Mouse (Mus musculus): Measurements from ENCODE around the gene Ap2a1. TPM values are rescaled to one million over a fixed set of nuclear protein-coding genes. Genes with fewer than 3 reads are reported as not detected.

Gene Ap2a1
- polyA plus RNA-seq (2017; shearing (Covaris generic)) = 48.2 TPM

DNA sequence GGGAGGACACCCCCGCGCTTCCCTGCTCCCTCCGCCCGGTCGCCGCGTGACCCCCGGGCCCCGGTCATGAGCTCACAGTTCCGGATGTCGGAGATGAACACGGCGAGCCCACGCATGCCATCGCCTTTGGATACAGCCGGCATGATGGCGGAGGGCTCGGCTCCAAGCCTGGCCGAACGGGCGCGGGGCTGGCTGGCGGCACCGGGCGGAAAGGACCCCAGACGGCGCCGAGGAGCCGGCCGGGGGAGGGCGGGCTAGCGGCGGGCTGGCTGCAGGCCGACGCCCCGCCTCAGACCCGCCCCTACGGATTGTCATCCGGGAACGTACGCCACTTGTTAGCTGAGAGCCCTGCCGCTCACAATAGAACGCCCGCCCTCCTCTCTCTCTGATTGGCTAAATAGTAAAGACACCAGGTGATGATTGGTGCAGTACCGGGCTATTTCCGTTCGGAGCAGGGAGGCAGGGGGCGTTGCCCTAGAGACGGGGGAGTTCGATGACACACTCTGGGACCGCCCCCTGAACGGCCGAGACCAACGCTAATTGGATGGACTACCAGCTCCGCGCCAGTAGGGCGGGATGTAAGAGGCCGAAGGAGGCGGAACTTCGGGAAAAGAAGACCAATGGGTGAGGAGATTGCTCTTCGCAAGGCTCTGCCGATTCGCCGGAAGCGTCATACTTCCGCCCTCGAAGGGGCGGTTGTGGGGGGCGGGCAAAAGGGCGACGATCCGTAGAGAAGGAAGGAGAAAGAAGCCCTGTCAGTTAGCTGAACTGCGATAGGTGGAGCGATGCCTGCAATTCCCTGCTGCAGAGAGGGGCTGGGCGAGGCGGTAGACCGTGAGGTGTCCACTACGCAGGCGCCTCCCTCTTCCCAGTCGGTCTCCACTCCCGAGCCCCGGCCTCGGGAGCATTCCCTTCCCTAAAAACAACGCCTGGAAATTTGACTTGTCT, at the start of gene Ap2a1:
Gene Ap2a1, minus strand, starts transcription at position 293 of the 948 bp plus-strand sequence.

DNA sequence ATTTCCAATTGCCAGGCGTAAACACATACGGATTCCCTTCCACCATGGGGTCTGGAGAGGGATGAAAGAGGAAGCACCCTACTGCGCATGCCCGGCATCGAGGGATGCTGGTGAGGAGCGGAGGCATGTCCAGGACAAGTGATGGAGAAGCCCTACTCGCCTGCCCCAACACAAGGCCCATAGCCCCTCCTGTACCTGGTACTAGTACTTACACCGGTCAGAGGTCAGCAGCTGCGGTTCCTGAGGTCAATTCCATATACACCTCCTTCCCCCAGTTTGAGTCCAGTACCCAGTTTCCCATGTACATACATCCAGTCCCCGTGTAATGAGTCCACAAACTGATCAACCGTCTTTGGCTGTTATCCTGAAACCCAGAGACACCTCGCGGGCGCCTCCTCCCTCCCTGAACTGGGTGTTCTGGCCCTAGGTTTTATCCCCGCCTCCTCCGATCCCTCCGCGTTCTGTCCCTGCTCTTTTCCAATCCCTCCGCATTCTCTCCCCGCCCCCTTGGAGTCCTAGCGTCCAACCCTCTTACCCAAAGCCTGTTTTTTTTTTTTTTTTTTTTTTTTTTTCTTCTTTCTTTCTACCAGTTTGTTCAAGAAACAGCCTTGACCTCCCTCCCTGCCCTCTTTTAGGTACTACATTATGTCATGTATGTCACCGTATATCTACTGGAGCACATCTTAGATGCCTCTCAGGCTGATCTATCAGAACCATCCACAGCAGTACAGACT, 45.3 kb upstream of the Ap2a1 start, which contains the start of gene Cpt1c:
Gene Cpt1c, minus strand, starts transcription at position 469 of the 734 bp plus-strand sequence.

GRCm38 (mm10) chr7:44942904-44943303, 13.6 kb upstream of the Ap2a1 start, which contains the start of gene Tsks:
Tsks (plus strand) TSS chr7:44943204.

DNA sequence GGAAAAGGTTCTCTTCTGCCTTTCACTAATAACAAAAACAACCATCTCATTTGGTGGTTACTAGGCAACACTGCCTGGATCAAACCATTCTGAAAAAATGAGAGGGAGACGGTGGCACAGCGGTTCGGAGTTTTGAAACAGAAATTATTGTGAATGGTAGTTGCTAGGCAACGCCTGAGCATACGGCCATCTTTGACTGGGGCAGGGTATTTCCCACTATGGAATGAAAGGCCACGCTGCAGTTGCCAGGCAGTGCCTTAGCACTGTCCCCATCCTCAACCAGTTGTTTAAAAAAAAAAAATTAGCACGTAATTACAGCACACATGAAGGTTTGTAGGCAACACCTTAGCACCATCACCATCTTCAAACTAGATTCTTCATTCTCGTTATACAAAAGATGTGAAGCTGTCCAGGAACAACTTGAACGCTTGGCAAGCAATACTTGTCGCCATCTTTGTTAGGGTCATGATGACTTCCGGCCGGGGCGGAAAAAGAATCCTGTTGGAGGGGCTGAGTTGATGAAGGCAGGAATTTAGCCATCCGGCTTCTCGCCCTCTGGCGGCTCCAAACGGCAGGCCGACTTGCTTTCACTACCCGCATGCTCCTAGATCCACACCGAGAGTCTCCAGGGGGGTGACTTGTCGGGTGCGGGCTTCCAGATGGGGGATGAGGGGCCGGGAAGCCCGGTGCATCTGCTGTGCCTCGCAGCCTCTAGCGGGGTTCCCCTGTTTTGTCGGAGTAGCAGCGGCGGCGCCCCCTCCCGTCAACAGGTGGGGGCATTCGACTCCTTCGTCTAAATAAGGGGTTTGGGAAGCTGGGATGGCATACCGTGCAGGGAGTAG, 33.5 kb downstream of the Ap2a1 start, which contains the start of gene Fuz:
Gene Fuz, plus strand, starts transcription at position 487 of the 842 bp plus-strand sequence.

GRCm38 (mm10) chr7:44892276-44892921, 36.9 kb downstream of the Ap2a1 start, which contains the start of gene Med25:
Med25 (minus strand) TSS chr7:44892712.

GRCm38 (mm10) chr7:44869697-44870528, 59.4 kb downstream of the Ap2a1 start, which contains the start of gene Ptov1:
Ptov1 (minus strand) TSS chr7:44869788.

DNA sequence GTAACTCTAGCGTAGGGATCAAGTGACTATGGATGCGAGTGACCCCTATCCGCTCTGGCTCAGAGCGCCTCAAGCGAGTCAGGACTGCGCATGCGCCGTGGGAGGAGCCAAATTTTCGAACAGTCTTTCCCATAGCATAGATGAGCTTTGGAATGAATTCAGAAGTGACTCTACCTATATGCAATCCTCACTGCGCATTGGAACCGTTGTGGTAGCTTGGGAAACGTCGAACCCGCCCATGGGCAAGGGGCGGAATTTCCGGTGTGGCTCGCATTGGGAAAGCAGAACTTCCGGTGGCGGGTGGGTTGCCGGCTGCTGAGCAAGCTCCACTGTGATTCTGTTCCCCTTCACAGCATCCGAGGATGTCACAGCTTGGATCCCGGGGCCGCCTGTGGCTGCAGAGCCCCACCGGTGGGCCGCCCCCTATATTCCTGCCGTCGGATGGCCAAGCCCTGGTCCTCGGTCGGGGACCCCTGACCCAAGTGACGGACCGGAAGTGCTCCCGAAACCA, 72.2 kb downstream of the Ap2a1 start, which contains the start of gene Pnkp:
Gene Pnkp, plus strand, starts transcription at position 98 of the 511 bp plus-strand sequence.

Other genes starting within 250 kb of the Ap2a1 start
- not detected for gene Izumo2, start 220.8 kb downstream of the Ap2a1 start, polyA plus RNA-seq (2017; shearing (Covaris generic))
- gene Vrk3, start 181.1 kb downstream of the Ap2a1 start, polyA plus RNA-seq (2017; shearing (Covaris generic)) = 80.0 TPM
- gene Zfp473, start 178.4 kb downstream of the Ap2a1 start, polyA plus RNA-seq (2017; shearing (Covaris generic)) = 0.51 TPM
- 32.1 TPM for gene Nup62, start 113.4 kb downstream of the Ap2a1 start, polyA plus RNA-seq (2017; shearing (Covaris generic))
- 0.36 TPM for gene Il4i1, start 113.1 kb downstream of the Ap2a1 start, polyA plus RNA-seq (2017; shearing (Covaris generic))
- gene Atf5, start 112.8 kb downstream of the Ap2a1 start, polyA plus RNA-seq (2017; shearing (Covaris generic)) = 0.29 TPM
- 20.9 TPM for gene Akt1s1, start 80.5 kb downstream of the Ap2a1 start, polyA plus RNA-seq (2017; shearing (Covaris generic))
- 79.9 TPM for gene Tbc1d17, start 80.4 kb downstream of the Ap2a1 start, polyA plus RNA-seq (2017; shearing (Covaris generic))
- gene Pnkp, start 72.4 kb downstream of the Ap2a1 start, polyA plus RNA-seq (2017; shearing (Covaris generic)) = 49.2 TPM
- 33.5 TPM for gene Ptov1, start 59.7 kb downstream of the Ap2a1 start, polyA plus RNA-seq (2017; shearing (Covaris generic))
- 54.0 TPM for gene Med25, start 36.8 kb downstream of the Ap2a1 start, polyA plus RNA-seq (2017; shearing (Covaris generic))
- 19.8 TPM for gene Fuz, start 33.4 kb downstream of the Ap2a1 start, polyA plus RNA-seq (2017; shearing (Covaris generic))
- not detected for gene Tsks, start 13.7 kb upstream of the Ap2a1 start, polyA plus RNA-seq (2017; shearing (Covaris generic))
- gene Cpt1c, start 45.4 kb upstream of the Ap2a1 start, polyA plus RNA-seq (2017; shearing (Covaris generic)) = 0.44 TPM
- 120 TPM for gene Prmt1, start 57.1 kb upstream of the Ap2a1 start, polyA plus RNA-seq (2017; shearing (Covaris generic))
- 121 TPM for gene Irf3, start 68.2 kb upstream of the Ap2a1 start, polyA plus RNA-seq (2017; shearing (Covaris generic))
- gene Bcl2l12, start 69.2 kb upstream of the Ap2a1 start, polyA plus RNA-seq (2017; shearing (Covaris generic)) = 11.6 TPM
- gene Scaf1, start 86.9 kb upstream of the Ap2a1 start, polyA plus RNA-seq (2017; shearing (Covaris generic)) = 24.6 TPM
- gene Rras, start 88.5 kb upstream of the Ap2a1 start, polyA plus RNA-seq (2017; shearing (Covaris generic)) = 21.5 TPM
- 2.0 TPM for gene Prr12, start 123.4 kb upstream of the Ap2a1 start, polyA plus RNA-seq (2017; shearing (Covaris generic))
- 85.4 TPM for gene Nosip, start 132.9 kb upstream of the Ap2a1 start, polyA plus RNA-seq (2017; shearing (Covaris generic))
- gene Prrg2, start 133.2 kb upstream of the Ap2a1 start, polyA plus RNA-seq (2017; shearing (Covaris generic)) = 1.2 TPM
- gene Rcn3, start 162.7 kb upstream of the Ap2a1 start, polyA plus RNA-seq (2017; shearing (Covaris generic)) = 4.0 TPM
- 5.7 TPM for gene Fcgrt, start 174.4 kb upstream of the Ap2a1 start, polyA plus RNA-seq (2017; shearing (Covaris generic))
- 1,926 TPM for gene Rps11, start 194.9 kb upstream of the Ap2a1 start, polyA plus RNA-seq (2017; shearing (Covaris generic))
- 3,339 TPM for gene Rpl13a, start 199.3 kb upstream of the Ap2a1 start, polyA plus RNA-seq (2017; shearing (Covaris generic))
- gene Gm45713, start 206.7 kb upstream of the Ap2a1 start, polyA plus RNA-seq (2017; shearing (Covaris generic)) = not detected
- gene Flt3l, start 206.9 kb upstream of the Ap2a1 start, polyA plus RNA-seq (2017; shearing (Covaris generic)) = 136 TPM
- 26.1 TPM for gene Pih1d1, start 224.8 kb upstream of the Ap2a1 start, polyA plus RNA-seq (2017; shearing (Covaris generic))
- 34.3 TPM for gene Aldh16a1, start 225.1 kb upstream of the Ap2a1 start, polyA plus RNA-seq (2017; shearing (Covaris generic))
- not detected for gene Slc17a7, start 234.5 kb upstream of the Ap2a1 start, polyA plus RNA-seq (2017; shearing (Covaris generic))